Mouse (Mus musculus): ENCODE measurements around the gene Serpina3n.

GRCm38 (mm10) chr12:104403968-104404367 is 2.6 kb upstream of the Serpina3n start:
- TF ChIP-seq CTCF (IDR thresholded peaks at IDR 0.05; ENCODE audit: borderline replicate concordance, control insufficient read depth, extremely low read depth, insufficient read depth, low read length, poor library complexity) = no peak
- TF ChIP-seq POLR2A (IDR thresholded peaks at IDR 0.05; ENCODE audit: control insufficient read depth, extremely low read depth, insufficient read depth, low read length, poor library complexity) = no peak

Measured in thymus, adult 2 months (tissue).